Mouse (Mus musculus) CD8-positive naive resting alpha-beta T cell, adult 57 days (primary cell): ENCODE results near the gene Pifo. TPM values are rescaled to one million over a fixed set of nuclear protein-coding genes. Genes with fewer than 3 reads are reported as not detected.

ENCODE experiments used
- total RNA-seq: library from RNA; stranded (reverse); gene quantifications from one replicate; pipeline ENCODE4 v1.2.4, GENCODE M21; 2023

The Pifo gene
- total RNA-seq = not detected

DNA sequence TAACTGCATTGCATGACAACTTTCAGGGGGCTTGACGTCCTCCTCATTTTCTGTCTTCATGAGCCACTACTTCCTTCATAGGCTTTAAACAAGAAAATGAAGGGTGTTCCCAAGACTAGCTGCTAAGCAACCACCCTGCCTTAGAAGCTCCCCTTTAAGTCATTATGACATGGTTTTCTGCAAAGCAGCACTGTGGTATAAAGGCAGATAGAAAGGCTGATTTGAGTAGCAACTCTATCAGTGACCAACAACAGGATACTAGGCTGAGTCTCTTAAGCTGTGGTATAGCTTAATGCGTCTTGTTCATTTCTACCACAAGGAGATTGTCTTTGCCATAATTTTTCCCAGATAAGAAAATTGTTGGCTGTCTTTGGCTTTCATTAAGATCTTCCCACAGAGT lies at the start of gene Pifo:
TSS of gene Pifo (minus strand) at position 101 of the 400 bp plus-strand sequence.

GRCm38 (mm10) chr3:106032781-106033180 lies 18.3 kb upstream of the Pifo start, which contains the start of gene Chil5:
Gene Chil5 (minus strand): TSS chr3:106032814.

DNA sequence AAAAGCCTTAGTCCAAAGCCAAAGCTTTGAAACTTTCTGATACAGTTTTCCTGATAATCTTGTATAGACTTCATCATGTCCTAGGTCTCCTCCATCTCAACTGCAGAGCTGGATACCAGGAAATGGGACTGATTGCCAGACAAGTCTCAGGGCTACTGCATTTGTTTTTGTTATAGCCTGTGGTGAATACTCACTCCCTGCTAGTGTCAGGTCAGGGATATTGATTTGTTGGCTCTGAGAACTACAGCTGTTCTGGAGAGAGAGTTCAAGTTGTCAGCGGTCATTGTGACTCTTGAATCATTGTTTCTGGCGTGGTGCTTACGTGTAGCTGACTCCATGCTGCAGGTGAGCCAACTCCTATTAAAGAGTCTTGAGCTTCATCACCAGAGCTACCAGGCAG lies 41.0 kb downstream of the Pifo start, which contains the start of gene Ovgp1:
TSS of gene Ovgp1 (plus strand) at position 301 of the 400 bp plus-strand sequence.

GRCm38 (mm10) chr3:105959999-105960398 lies 54.4 kb downstream of the Pifo start, which contains the start of gene Atp5f1:
Gene Atp5f1 (minus strand): TSS chr3:105960099.

DNA sequence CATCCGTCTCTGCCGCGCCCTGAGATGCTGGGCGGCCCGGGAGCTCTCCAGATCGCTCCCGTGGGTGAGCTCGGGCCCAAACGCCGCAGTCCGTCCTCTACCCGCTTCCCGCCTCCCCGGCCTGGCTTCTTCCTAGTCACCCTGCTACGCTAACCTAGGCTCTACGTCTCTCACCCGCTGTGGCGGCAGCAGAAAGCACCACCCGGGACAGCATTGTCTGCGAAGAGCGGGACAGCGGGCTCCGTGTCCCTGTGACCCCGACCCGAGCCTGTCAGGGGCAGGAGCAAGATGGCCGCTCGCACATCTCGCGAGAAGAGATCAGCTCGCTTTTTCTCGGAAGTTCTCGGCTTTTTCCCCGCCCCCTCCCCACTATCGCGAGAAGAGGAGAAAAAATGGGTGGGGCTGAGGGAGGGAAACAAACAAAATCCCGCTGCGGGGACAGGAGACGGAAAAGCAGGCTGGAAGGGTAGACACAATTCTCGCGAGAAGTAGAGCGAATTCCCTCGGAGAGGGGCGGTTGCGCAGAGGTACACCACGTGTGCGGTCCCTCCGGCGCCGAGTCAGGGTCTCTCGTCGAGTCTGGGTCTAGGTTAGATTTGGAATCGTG lies 55.4 kb downstream of the Pifo start, which contains the start of gene Wdr77:
TSS of gene Wdr77 (plus strand) at position 396 of the 607 bp plus-strand sequence.

Other genes starting within 250 kb of the Pifo start
- gene Rap1a, start 213.3 kb downstream of the Pifo start, total RNA-seq = 110 TPM
- 1.1 TPM for gene Adora3, start 143.8 kb downstream of the Pifo start, total RNA-seq
- gene Tmigd3, start 143.7 kb downstream of the Pifo start, total RNA-seq = not detected
- gene I830077J02Rik, start 82.0 kb downstream of the Pifo start, total RNA-seq = 4.6 TPM
- 47.9 TPM for gene Wdr77, start 55.3 kb downstream of the Pifo start, total RNA-seq
- gene Atp5f1, start 54.5 kb downstream of the Pifo start, total RNA-seq = 131 TPM
- 4.6 TPM for gene Ovgp1, start 40.9 kb downstream of the Pifo start, total RNA-seq
- gene Chil5, start 18.2 kb upstream of the Pifo start, total RNA-seq = 3.3 TPM
- gene Chia1, start 98.6 kb upstream of the Pifo start, total RNA-seq = not detected
- gene Chil3, start 152.9 kb upstream of the Pifo start, total RNA-seq = 2.8 TPM
- not detected for gene Chil4, start 204.9 kb upstream of the Pifo start, total RNA-seq